Mouse (Mus musculus): ENCODE measurements around the gene Mr1.

GRCm38 (mm10) chr1:155086893-155087292 lies 59.7 kb downstream of the Mr1 start:
- TF ChIP-seq CTCF (IDR thresholded peaks at IDR 0.05; ENCODE audit: borderline replicate concordance, insufficient read depth, low read depth, low read length) (no peak), POLR2A (IDR thresholded peaks at IDR 0.05; ENCODE audit: borderline replicate concordance, insufficient read depth, low read length) (no peak)
